Mouse (Mus musculus): ENCODE measurements around the gene Aqp7. TPM values are rescaled to one million over a fixed set of nuclear protein-coding genes. Genes with fewer than 3 reads are reported as not detected.

Gene Aqp7
- polyA plus RNA-seq, 1 experiment from 2014 or later = 4.4 TPM

DNA sequence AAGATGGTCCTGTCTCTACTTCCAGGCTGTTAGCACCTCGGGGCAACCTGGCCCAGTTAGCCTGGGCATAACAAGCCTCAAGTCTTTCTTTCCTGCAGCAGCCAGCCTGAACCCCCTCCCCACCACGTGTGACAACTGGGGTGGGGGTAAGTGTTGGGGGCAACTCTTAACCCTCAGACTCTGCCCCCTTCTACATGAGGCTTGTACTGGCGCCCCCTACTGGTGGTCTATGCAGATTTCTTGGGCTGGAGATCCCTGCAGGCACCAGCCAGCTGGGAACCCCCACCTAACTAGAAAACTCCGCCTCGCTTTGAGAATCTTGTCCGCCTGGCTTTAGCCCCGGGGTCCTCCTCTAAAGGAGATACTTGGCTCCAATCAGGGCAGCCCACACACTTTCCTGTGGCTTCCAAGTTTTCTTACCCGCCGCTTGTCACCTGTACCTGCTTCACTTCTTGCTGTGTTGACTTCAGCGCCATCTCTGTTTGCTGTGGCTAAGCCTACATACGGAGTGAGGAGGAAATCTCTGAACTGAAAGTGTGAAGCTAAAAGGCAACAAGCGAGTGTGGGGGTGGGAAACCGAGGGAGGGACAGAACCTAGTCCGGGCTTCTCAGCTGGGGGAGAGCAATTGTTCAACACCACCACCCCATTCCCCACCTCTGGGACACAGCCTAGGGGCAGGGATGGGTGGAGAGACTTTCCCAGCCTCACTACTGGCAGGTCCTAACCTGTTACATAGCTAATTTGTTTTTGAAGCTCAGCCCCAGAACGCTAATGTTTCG, 16.1 kb upstream of the Aqp7 start:
- no peaks in the 10 kb centered on the region for H3K4me1 ChIP-seq (replicated peaks; ENCODE audit: insufficient read depth, low read length)
- H3K4me2 ChIP-seq (ENCODE audit: low read length) = peak overlapping the region; percentile 31
- H3K9me3 ChIP-seq (replicated peaks; ENCODE audit: low read length) = no peaks in the 10 kb centered on the region
- peak overlapping the region; percentile 66 for H3K27ac ChIP-seq
- no peaks in the 10 kb centered on the region for H3K27me3 ChIP-seq (ENCODE audit: insufficient read depth, low read length)
- H3K36me3 ChIP-seq (ENCODE audit: insufficient read depth, low read length) = no peaks in the 10 kb centered on the region
- WGBS = 18% methylated on average over 16 of the region's 16 CpGs
- TF ChIP-seq CTCF (IDR thresholded peaks at IDR 0.05; ENCODE audit: low read depth) = peak; percentile 62
- H3K9ac ChIP-seq (ENCODE audit: low read depth, low read length) = peak overlapping the region; percentile 28; the same call in 1 of the 2 replicates
- ATAC-seq (replicated peaks; ENCODE audit: low FRiP score, low read depth) = 0 out of 2 replicates have a peak, but pooled peaks have one; percentile 40
- no peak for DNase-seq (ENCODE audit: low spot score)
- H3K4me3 ChIP-seq (replicated peaks; ENCODE audit: low read depth, low read length) = no peak overlapping the region

DNA sequence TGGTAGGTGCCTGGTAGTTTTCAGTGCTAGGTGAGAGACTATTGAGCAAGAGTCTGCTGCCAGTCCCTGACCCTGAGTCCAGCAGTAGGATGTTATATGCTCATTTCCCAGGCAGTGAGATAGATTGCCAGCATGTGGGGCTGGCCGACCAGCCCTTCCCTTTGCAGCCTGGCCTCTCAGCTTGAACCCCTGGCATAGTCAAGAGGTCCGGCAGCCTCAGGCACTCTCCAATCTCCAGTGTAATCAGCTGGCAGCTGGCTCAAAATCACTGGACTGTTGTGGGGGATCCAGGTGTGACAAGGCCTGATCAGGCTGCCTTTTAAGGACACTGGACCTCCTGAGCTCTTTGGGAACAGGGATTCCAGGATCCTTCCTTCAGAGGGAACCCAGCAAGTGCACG, 15.4 kb upstream of the Aqp7 start:
- peak; percentile 52; the same call in 1 of the 2 replicates for ATAC-seq (replicated peaks; ENCODE audit: low FRiP score, low read depth)
- WGBS = 44% methylated on average over 3 of the region's 3 CpGs
- no peak for DNase-seq (ENCODE audit: low spot score)
- no peak for TF ChIP-seq CTCF (IDR thresholded peaks at IDR 0.05; ENCODE audit: low read depth)
- Histone ChIP-seq H3K4me3 (replicated peaks; ENCODE audit: low read depth, low read length) (no peak overlapping the region), H3K4me2 (ENCODE audit: low read length) (no peak overlapping the region), H3K27me3 (ENCODE audit: insufficient read depth, low read length) (no peaks in the 10 kb centered on the region), H3K9me3 (replicated peaks; ENCODE audit: low read length) (no peaks in the 10 kb centered on the region), H3K9ac (ENCODE audit: low read depth, low read length) (no peak overlapping the region), H3K27ac (peak overlapping the region; percentile 66), H3K36me3 (ENCODE audit: insufficient read depth, low read length) (no peaks in the 10 kb centered on the region), H3K4me1 (replicated peaks; ENCODE audit: insufficient read depth, low read length) (no peaks in the 10 kb centered on the region)

DNA sequence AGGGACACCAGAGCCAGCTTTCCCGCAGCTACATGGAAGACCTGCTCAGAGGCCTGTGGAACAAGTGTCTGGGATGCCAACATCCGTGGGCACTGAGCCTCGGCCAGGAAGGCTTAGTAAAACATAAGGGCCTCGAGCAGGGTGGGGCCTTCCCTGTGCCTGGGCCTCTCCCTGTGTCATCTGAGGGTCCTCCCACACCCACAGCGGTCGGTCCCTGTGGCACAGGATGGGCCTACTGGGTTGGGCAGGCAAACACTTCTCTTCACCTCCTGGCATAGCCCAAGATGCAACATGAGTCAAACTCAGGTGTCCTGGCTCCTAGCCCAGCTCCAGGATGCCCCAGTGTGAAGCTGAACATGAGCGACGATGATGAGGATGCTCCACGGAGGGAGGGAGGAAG, 9.4 kb upstream of the Aqp7 start:
- Histone ChIP-seq H3K4me2 (ENCODE audit: low read length) (no peak overlapping the region), H3K9ac (ENCODE audit: low read depth, low read length) (no peak overlapping the region; the same call in 1 of the 2 replicates), H3K36me3 (ENCODE audit: insufficient read depth, low read length) (no peaks in the 10 kb centered on the region), H3K27ac (peak overlapping the region; percentile 81), H3K4me1 (replicated peaks; ENCODE audit: insufficient read depth, low read length) (0 out of 2 replicates have a peak, but pooled peaks cover 4% of the 10 kb centered on the region), H3K4me3 (replicated peaks; ENCODE audit: low read depth, low read length) (no peak overlapping the region), H3K27me3 (ENCODE audit: insufficient read depth, low read length) (no peaks in the 10 kb centered on the region), H3K9me3 (replicated peaks; ENCODE audit: low read length) (no peaks in the 10 kb centered on the region)
- TF ChIP-seq CTCF (IDR thresholded peaks at IDR 0.05; ENCODE audit: low read depth) = no peak
- ATAC-seq (replicated peaks; ENCODE audit: low FRiP score, low read depth) = 0 out of 2 replicates have a peak, but pooled peaks have one; percentile 18
- WGBS = 35% methylated on average over 8 of the region's 9 CpGs
- DNase-seq (ENCODE audit: low spot score) = no peak

GRCm38 (mm10) chr4:41056742-41057332, 8.9 kb upstream of the Aqp7 start:
- WGBS = 35% methylated on average over 7 of the region's 7 CpGs
- DNase-seq (ENCODE audit: low spot score) (no peak), ATAC-seq (replicated peaks; ENCODE audit: low FRiP score, low read depth) (peak; percentile 68)
- no peak for TF ChIP-seq CTCF (IDR thresholded peaks at IDR 0.05; ENCODE audit: low read depth)
- H3K36me3 ChIP-seq (ENCODE audit: insufficient read depth, low read length) = no peaks in the 10 kb centered on the region
- H3K4me3 ChIP-seq (replicated peaks; ENCODE audit: low read depth, low read length) = no peak overlapping the region
- no peaks in the 10 kb centered on the region for H3K9me3 ChIP-seq (replicated peaks; ENCODE audit: low read length)
- no peaks in the 10 kb centered on the region for H3K27me3 ChIP-seq (ENCODE audit: insufficient read depth, low read length)
- H3K4me2 ChIP-seq (ENCODE audit: low read length) = no peak overlapping the region
- peak overlapping the region; percentile 81 for H3K27ac ChIP-seq
- H3K9ac ChIP-seq (ENCODE audit: low read depth, low read length) = no peak overlapping the region; the same call in 1 of the 2 replicates
- H3K4me1 ChIP-seq (replicated peaks; ENCODE audit: insufficient read depth, low read length) = 0 out of 2 replicates have a peak, but pooled peaks cover 4% of the 10 kb centered on the region

DNA sequence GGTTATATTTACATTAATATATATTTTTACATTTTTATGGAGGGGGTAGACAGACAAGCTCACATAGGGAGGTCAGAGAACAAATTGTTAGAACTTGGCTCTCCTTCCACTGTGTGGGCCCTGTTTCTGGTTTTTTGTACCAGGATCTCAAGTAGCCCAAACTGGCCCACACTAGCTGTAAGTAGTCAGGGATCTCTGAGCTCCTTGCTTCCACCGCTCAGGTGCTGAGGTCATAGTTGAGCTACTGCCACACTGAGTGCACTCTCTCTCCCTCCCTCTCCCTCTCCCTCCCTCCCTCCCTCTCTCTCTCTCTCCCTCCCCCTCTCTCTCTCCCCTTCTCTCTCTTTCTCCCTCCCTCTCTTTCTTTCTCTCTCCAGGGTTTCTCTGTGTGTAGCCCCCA, 8.3 kb upstream of the Aqp7 start:
- no peak for TF ChIP-seq CTCF (IDR thresholded peaks at IDR 0.05; ENCODE audit: low read depth)
- no peak overlapping the region for H3K4me2 ChIP-seq (ENCODE audit: low read length)
- peak; percentile 41; the same call in 1 of the 2 replicates for ATAC-seq (replicated peaks; ENCODE audit: low FRiP score, low read depth)

GRCm38 (mm10) chr4:41055111-41055510, 7.2 kb upstream of the Aqp7 start:
- DNase-seq (ENCODE audit: low spot score) (peak; percentile 77), ATAC-seq (replicated peaks; ENCODE audit: low FRiP score, low read depth) (peak; percentile 29; the same call in 1 of the 2 replicates)
- WGBS = 13% methylated on average over 13 of the region's 13 CpGs
- Histone ChIP-seq H3K4me3 (replicated peaks; ENCODE audit: low read depth, low read length) (peak overlapping the region; percentile 9; the same call in 1 of the 2 replicates), H3K4me1 (replicated peaks; ENCODE audit: insufficient read depth, low read length) (0 out of 2 replicates have a peak, but pooled peaks cover 4% of the 10 kb centered on the region), H3K27me3 (ENCODE audit: insufficient read depth, low read length) (no peaks in the 10 kb centered on the region), H3K36me3 (ENCODE audit: insufficient read depth, low read length) (no peaks in the 10 kb centered on the region), H3K9ac (ENCODE audit: low read depth, low read length) (no peak overlapping the region; the same call in 1 of the 2 replicates), H3K4me2 (ENCODE audit: low read length) (peak overlapping the region; percentile 48), H3K27ac (peak overlapping the region; percentile 51; the same call in 1 of the 2 replicates), H3K9me3 (replicated peaks; ENCODE audit: low read length) (no peaks in the 10 kb centered on the region)
- TF ChIP-seq CTCF (IDR thresholded peaks at IDR 0.05; ENCODE audit: low read depth) = no peak

More for the DNA sequence above, 8.3 kb upstream of the Aqp7 start:
- DNase-seq (ENCODE audit: low spot score) = no peak
- Histone ChIP-seq H3K27ac (peak overlapping the region; percentile 81), H3K9ac (ENCODE audit: low read depth, low read length) (no peak overlapping the region), H3K4me3 (replicated peaks; ENCODE audit: low read depth, low read length) (no peak overlapping the region), H3K36me3 (ENCODE audit: insufficient read depth, low read length) (no peaks in the 10 kb centered on the region), H3K4me1 (replicated peaks; ENCODE audit: insufficient read depth, low read length) (0 out of 2 replicates have a peak, but pooled peaks cover 4% of the 10 kb centered on the region), H3K9me3 (replicated peaks; ENCODE audit: low read length) (no peaks in the 10 kb centered on the region), H3K27me3 (ENCODE audit: insufficient read depth, low read length) (no peaks in the 10 kb centered on the region)
- 23% methylated on average over 1 of the region's 1 CpGs for whole genome bisulfite sequencing

Measured in kidney, postnatal 0 days (tissue).